Mouse (Mus musculus) CD8-positive naive resting alpha-beta T cell, adult 2 months (primary cell): Measurements from ENCODE around the gene Cplx2.

Experiments
- DNase-seq, 2 experiments: peaks; one replicate each; pipeline ENCODE4 v3.0.0; 2022; ENCODE audit warnings: low read depth in 2 of 2, low spot score in 2 of 2

Cplx2 gene

GRCm38 (mm10) chr13:54367758-54368157 is 3.4 kb upstream of the Cplx2 start:
- no peak for DNase-seq

- no peak for DNase-seq
These were observed 3.0 kb upstream of the Cplx2 start for GRCm38 (mm10) chr13:54368181-54368580.

DNA sequence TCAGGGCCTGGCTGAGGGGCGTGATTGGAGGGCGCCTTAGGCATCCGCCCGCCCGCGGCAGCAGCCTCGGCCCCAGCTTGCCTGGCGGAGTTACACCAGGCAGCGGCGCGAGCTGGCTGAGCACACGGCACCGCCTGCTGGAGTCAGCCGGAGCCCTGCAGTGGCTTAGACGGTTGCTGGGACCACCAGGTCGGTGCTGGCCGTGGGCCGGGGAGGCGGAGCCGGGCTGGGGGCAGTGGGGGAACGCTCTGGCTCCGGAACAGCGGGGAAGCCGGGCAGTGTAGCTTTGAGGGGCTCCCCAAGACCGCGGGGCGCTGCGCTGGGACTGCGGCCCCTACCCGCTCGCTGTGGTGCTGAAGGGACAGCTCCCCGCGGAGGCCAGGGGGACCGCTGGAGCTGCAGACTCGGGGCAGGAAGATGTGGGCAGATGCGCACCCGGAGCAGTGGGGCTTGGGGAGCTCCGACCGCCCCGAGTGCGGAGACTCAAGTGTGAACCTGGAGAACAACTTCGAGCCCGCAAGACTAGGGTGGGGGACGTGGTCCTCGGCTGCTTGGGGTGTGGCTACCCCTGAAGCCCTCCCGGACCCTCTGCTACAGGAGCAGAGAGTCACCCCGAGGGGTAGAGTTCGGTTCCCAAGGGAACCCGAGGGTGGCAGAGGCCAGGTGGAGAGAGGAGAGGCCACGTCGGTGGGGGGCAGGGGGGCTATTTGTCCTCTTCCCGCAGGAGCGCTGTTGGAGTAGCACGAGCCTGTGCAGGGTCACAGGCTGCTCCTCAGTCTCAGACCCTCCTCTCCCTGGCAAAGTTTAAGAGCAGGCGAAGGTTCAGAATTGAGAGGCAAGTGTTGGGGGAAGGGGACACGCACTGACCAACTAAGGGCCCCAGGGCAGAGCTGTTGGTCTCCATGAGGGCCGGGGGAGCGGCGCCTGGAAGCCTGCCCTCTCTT is 510 bp downstream of the Cplx2 start:
- DNase-seq: peak; percentile 9 to 21

GRCm38 (mm10) chr13:54372665-54373064 is 1.5 kb downstream of the Cplx2 start:
- DNase-seq: peak in 1 of 2 experiments; percentile 16

- no peak for DNase-seq
These were observed 3.1 kb downstream of the Cplx2 start for GRCm38 (mm10) chr13:54374106-54374706.

DNA sequence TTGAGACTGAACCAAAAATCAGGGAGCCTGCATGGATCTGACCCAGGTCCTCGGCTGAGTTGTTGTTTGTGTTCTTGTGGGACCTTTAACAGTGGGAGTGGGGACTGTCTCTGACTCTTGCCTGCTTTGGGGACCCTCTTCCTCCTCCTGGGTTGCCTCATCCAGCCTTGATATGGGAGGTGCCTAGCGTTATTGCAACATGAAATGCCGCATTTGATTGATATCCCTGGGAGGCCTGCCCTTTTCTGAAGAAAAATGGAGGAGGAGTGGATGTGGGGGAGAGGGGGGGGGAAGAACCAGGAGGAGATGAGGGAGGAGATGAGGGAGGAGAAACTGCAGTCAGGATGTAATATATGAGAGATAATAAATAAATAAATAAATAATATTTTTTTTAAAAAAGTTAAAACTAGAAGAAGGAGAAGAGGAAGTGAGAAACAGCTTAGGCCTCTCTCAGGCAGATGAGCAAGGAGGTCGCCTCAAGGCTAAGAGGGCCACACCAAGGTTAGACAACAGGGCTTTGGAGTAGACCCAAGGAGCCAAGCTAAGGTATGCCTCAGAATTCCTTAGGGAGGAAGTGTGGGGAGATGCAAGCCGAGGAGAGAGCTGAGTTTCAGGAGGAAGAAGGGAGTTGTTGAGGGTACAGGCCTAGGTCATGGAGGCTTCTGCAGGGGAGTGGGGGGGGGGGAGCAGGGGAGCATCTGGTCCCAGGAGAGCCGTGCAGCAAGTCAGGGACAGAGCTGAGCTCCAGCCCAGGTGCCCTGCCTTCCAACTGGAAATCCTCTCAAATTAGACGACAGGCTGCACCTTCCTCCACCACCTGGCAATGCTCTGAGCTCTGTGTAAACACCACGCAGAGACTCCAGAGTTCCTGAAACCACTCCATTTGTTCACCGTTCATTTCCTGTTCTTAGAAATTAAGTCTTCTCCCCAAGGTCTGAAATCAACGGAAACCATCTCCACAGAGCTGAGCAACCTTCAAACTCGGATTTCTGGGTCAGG is 4.6 kb downstream of the Cplx2 start:
- DNase-seq: no peak

DNA sequence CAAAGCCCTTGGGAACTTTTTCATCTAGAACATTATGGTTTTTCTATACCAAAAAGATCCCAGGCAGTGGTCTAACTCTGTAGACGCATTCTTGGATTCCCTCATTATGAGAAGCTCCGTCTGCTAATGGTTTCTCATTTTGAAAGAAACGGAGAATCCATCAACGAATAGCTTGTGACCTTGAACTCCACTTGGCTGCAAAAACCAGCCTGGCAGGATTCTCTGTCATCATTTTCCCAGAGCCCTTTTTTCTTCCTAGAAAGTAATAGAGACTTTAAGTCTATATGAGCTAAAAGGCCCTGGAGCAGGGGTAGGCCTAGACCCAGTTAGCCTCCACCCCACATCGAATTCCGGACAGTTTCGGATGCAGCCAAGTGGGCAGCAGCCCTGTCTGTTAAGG is 5.6 kb downstream of the Cplx2 start:
- no peak for DNase-seq

GRCm38 (mm10) chr13:54378051-54378450 is 6.9 kb downstream of the Cplx2 start:
- no peak for DNase-seq

DNA sequence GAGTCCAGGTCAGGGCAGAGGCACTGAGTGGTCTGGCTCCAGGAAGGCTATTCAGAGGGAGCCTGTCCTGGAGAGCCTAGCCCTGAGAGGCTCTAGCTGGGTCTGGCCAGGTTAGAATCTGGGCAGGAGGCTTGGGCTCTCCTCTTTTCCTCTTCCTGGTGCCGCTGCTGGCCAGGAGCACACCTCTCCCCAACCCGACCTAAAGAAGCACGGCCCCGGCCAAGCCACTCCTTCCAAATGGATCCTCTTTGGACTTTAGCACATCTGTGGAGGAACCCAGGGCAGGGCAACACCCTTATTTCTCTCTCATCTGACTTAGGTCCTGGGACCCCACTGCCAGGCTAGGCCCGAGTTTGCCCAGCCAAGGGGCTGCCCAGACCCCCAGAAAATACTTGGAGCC is 9.3 kb downstream of the Cplx2 start:
- no peak for DNase-seq

GRCm38 (mm10) chr13:54381396-54381795 is 10.2 kb downstream of the Cplx2 start:
- DNase-seq: no peak

DNA sequence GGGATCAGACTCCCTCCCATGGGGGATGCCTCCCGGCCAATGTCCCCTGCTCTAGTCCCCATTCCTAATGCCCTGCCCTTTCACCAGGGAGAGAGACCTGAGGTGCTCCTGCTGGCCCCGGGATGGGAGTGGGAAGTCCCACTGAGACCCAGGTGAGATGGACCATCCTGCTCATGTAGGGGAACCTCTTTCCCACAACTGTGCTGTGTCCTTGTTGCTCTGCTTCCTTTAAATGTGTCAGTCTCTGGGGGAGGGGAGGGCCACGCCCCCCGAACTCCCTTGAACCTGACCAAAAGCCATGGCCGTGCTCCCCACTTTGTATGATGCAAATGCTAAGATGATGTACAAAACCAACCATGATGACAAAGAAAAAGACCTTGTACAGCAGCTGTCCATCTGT is 12.4 kb downstream of the Cplx2 start:
- DNase-seq: no peak

DNA sequence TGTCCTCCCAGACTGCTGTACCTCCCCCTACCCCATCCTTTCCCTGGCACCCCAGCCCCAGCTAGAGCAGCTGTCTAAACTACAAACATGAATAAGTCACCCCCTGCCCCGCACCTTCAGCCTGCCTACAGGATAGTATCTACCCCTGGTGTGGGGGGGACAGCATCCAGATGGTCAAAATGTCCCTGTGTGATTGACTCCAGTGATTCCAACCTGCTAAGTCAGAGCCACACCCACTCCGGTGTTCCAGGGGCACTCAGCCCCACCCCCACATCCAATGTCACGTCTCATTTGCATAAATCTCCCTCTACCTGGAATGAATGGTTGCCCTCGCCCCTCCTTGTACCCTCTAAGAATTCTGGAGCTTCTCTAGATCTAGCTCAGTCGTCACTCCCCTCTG is 13.4 kb downstream of the Cplx2 start:
- no peak for DNase-seq

GRCm38 (mm10) chr13:54385008-54386004 is 14.2 kb downstream of the Cplx2 start:
- no peak for DNase-seq

DNA sequence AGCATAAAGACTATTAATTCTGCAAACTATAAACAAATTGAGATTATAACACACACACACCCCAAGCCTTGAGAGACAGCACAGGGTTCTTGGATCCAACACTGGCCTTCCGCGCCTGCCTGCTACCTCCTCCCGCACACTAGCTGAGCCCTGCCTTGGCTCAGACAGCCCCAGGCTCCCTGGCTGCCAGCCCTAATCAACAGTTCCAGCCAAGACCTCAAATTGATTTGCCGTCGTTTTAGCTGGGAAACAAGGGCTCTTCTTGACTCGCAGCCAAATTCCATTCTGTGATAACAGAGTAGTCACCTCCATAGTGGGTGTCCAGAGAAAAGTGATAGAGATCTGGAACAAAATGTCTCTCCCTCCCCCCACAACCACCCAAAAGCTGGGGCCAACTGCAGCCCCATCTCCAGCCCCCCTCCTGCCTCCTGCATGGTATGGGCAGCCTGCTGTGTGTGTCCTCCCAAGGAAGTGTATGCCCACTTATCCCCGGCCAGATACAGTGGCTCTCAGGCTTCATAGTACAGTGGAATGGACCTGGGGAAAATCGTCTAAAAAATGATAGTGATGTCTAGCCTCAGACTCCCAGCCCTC is 18.9 kb downstream of the Cplx2 start:
- no peak for DNase-seq

- DNase-seq: no peak
These were observed 19.4 kb downstream of the Cplx2 start for GRCm38 (mm10) chr13:54390565-54391013.

GRCm38 (mm10) chr13:54391313-54391712 is 20.2 kb downstream of the Cplx2 start:
- DNase-seq: no peak

GRCm38 (mm10) chr13:54397069-54397468 is 25.9 kb downstream of the Cplx2 start:
- DNase-seq: no peak

- DNase-seq: no peak
These were observed 29.5 kb downstream of the Cplx2 start for GRCm38 (mm10) chr13:54400565-54401179.

- no peak for DNase-seq
These were observed 30.0 kb downstream of the Cplx2 start for GRCm38 (mm10) chr13:54401180-54401569.
